Mouse (Mus musculus): ENCODE data around the gene Krt72. TPM values are rescaled to one million over a fixed set of nuclear protein-coding genes. Genes with fewer than 3 reads are reported as not detected.

Gene Krt72
- polyA plus RNA-seq (2012; rRNA removed; ENCODE audit: low replicate concordance) = not detected in 2 replicates

DNA sequence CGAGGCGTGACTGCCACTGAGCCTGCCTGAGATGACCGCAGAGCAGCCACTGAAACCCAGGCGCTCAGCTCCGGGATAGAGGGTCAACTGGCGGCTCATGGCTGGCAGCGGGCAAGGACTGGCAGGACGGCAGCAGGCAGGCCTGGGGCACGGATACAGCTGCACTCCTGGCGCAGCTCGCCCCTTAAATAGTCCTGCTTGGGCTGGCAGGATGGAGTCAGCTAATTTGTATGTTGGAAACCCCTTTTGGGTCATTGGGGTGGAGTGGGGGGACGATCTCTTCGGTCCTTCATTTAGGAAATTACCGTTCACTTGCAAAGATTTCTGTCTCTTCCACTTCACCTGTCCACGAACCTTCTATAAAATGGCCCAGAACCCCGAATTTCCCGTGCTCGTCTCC lies at the start of gene Krt72:
Gene Krt72 (minus strand): TSS at position 101 of the 400 bp plus-strand sequence.

DNA sequence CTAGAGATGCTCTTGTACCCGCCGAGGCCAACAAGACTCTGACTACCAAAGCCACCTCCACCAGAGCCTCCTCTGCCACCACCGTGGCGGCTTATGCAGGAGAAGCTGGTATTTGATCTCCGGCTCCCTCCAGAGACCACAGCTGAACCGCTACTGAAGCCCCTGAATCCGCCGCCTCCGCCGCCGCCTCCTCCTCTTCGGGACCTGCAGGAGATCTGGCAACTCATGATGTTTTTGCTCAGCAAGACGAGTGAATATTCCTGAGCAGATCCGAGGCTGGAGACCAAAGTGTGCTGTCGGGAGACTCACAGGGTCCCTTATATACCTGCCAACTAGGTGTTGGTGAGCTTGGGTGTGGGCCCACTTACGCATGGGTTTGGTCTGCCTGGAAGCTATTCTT lies 31.6 kb upstream of the Krt72 start, which contains the start of gene Krt2:
Gene Krt2 (minus strand): TSS at position 295 of the 400 bp plus-strand sequence.

DNA sequence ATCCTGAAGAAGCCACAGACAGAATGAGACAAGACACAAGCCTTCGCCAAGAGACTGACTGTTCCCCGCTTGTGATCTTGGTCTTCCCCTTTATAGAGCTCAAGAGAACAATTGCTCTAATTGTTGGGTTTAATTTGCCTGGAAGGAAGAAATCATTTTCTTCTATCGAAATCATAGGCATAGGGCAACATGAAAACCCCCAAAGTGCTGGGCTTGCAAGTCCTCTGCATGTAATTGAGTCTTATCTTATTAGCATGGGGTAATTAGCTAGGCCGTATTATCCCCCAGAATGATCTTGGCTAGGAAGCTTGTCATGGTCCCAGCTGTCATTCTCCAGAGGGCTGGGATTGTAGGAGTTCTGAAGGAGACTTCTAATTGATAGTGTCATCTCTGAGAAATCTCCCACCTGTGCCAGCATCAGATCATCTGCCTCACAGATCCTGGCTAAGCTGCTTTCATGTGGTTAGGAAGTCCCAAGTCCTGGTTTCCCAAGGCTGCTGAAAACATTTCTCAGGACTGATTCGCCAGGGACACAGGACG lies 16.1 kb upstream of the Krt72 start, which contains the start of gene Krt73:
Gene Krt73 (minus strand): TSS at position 51 of the 540 bp plus-strand sequence.

DNA sequence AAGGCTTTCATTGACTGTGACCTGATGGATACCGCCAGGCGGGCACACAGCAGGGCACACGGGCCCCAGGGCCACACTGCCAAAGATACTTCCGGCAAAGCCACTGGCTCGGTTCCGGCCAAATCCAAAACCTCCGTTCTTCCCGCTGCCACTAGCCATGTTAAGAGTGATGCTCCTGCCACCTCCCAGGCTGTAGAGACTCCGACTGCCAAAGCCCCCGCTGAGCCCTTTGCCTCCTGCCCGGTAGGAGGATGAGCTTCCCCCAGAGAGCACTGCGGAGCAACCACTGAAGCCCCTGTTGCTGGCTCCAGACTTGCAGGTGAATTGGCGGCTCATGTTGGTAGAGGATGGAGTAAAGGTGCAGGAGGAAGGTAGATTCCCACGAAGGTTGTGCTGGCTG lies 43.5 kb downstream of the Krt72 start, which contains the start of gene Krt71:
Gene Krt71 (minus strand): TSS at position 399 of the 400 bp plus-strand sequence.

Other genes starting within 250 kb of the Krt72 start
- not detected in 2 replicates for gene Krt82, start 235.8 kb downstream of the Krt72 start, polyA plus RNA-seq (2012; rRNA removed; ENCODE audit: low replicate concordance)
- gene Krt90, start 223.5 kb downstream of the Krt72 start, polyA plus RNA-seq (2012; rRNA removed; ENCODE audit: low replicate concordance) = 0.84 TPM in 1 of 2 replicates, not detected in the other
- gene Krt75, start 212.6 kb downstream of the Krt72 start, polyA plus RNA-seq (2012; rRNA removed; ENCODE audit: low replicate concordance) = not detected in 2 replicates
- gene Gm5414, start 158.3 kb downstream of the Krt72 start, polyA plus RNA-seq (2012; rRNA removed; ENCODE audit: low replicate concordance) = not detected in 2 replicates
- not detected in 2 replicates for gene Gm5478, start 139.1 kb downstream of the Krt72 start, polyA plus RNA-seq (2012; rRNA removed; ENCODE audit: low replicate concordance)
- not detected in 2 replicates for gene Krt6b, start 106.2 kb downstream of the Krt72 start, polyA plus RNA-seq (2012; rRNA removed; ENCODE audit: low replicate concordance)
- not detected in 2 replicates for gene Krt6a, start 92.2 kb downstream of the Krt72 start, polyA plus RNA-seq (2012; rRNA removed; ENCODE audit: low replicate concordance)
- gene Krt5, start 73.6 kb downstream of the Krt72 start, polyA plus RNA-seq (2012; rRNA removed; ENCODE audit: low replicate concordance) = 0.07 and 3.5 TPM in 2 replicates
- gene Krt71, start 43.4 kb downstream of the Krt72 start, polyA plus RNA-seq (2012; rRNA removed; ENCODE audit: low replicate concordance) = not detected in 2 replicates
- not detected in 2 replicates for gene Krt73, start 15.9 kb upstream of the Krt72 start, polyA plus RNA-seq (2012; rRNA removed; ENCODE audit: low replicate concordance)
- gene Krt2, start 31.7 kb upstream of the Krt72 start, polyA plus RNA-seq (2012; rRNA removed; ENCODE audit: low replicate concordance) = 0.10 TPM in 1 of 2 replicates, not detected in the other
- gene Krt1, start 64.3 kb upstream of the Krt72 start, polyA plus RNA-seq (2012; rRNA removed; ENCODE audit: low replicate concordance) = 0.08 TPM in 1 of 2 replicates, not detected in the other
- not detected in 2 replicates for gene Krt77, start 83.2 kb upstream of the Krt72 start, polyA plus RNA-seq (2012; rRNA removed; ENCODE audit: low replicate concordance)
- 0.13 TPM in 1 of 2 replicates, not detected in the other for gene Krt76, start 106.5 kb upstream of the Krt72 start, polyA plus RNA-seq (2012; rRNA removed; ENCODE audit: low replicate concordance)
- 0.07 and 0.53 TPM in 2 replicates for gene Krt4, start 138.3 kb upstream of the Krt72 start, polyA plus RNA-seq (2012; rRNA removed; ENCODE audit: low replicate concordance)
- gene Krt79, start 153.9 kb upstream of the Krt72 start, polyA plus RNA-seq (2012; rRNA removed; ENCODE audit: low replicate concordance) = 2.7 and 9.0 TPM in 2 replicates
- gene Krt78, start 167.8 kb upstream of the Krt72 start, polyA plus RNA-seq (2012; rRNA removed; ENCODE audit: low replicate concordance) = 0.06 TPM in 2 replicates
- 2.4 and 188 TPM in 2 replicates for gene Krt8, start 218.0 kb upstream of the Krt72 start, polyA plus RNA-seq (2012; rRNA removed; ENCODE audit: low replicate concordance)
- gene Krt18, start 241.7 kb upstream of the Krt72 start, polyA plus RNA-seq (2012; rRNA removed; ENCODE audit: low replicate concordance) = 1.2 and 88.2 TPM in 2 replicates

Data from subcutaneous adipose tissue, adult 2 months (tissue).